Mouse (Mus musculus): ENCODE measurements at regions not wholly inside any gene's neighbourhood (a gene's known extent, or its start where the extent isn't known, plus 50 kb on each side); places are given as distances from the start of the nearest gene placed in this dataset.

DNA sequence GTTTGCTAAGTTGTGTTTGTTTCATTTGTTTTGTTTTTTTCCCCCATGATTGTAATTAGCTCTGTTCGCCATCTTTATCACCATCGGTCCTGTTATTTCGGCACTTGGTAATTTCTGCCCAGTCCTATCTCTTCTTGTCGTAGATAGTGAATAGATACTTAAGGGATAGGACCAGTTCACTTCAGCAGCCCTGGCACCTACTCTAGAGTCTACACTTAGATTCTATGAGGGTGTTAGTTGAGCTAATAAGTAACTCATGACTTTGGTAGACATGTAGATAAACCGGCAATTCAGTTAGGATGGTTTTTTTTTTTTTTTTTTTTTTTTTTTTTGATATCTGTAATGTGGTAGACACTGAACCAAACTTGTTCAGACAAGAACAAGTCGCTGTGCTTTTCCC, 72.5 kb upstream of the Bmper start:
- TF ChIP-seq EP300 (IDR thresholded peaks at IDR 0.05; ENCODE audit: low read depth): no peak
- TF ChIP-seq CTCF (IDR thresholded peaks at IDR 0.05; ENCODE audit: low read depth): no peak

Data from liver, embryonic 14.5 days (tissue).